Mouse (Mus musculus): ENCODE measurements around the gene Gsg1l.

The Gsg1l gene

DNA sequence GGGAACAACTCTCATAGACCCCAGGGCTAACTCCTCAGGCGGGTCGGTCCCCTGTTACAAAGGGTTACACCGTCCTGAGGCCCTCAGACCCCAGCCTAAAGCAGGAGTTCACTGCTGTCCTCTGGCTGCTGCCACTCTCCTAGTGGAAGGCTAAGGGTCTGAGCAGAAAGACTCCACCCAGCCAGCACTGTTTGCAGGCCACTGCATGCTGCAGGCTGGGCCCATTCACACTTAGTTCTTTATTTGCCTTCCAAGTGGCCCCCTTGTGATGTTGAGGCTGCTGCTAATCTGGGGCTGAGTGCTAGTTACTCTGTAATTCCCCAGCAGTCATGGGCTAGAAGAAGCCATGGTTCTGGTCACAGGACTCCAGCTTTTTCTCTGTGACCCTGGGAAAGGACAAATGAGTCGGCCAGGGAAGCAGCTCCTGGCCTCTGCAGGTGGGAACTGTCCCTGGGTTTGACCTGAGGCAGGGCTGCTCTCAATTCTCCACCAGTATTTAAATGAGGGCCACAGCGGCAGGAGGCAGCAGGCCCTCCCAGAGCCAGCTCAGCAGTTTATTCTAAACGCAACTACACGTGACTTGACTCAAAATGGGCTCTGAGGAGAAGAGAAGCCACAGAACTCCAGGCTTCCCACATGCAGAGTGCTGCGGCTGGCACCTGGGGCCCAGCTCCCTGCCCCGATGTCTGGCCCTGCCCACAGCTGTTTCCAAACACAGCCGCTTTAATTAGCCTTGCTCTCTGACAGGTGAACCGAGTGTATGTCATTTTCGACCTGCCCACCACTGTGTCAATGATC lies 210.6 kb downstream of the Gsg1l start:
- DNase-seq (ENCODE audit: low read depth, low spot score): no peak

GRCm38 (mm10) chr7:125868570-125868969 lies 213.6 kb downstream of the Gsg1l start:
- DNase-seq (ENCODE audit: low read depth, low spot score): no peak

DNA sequence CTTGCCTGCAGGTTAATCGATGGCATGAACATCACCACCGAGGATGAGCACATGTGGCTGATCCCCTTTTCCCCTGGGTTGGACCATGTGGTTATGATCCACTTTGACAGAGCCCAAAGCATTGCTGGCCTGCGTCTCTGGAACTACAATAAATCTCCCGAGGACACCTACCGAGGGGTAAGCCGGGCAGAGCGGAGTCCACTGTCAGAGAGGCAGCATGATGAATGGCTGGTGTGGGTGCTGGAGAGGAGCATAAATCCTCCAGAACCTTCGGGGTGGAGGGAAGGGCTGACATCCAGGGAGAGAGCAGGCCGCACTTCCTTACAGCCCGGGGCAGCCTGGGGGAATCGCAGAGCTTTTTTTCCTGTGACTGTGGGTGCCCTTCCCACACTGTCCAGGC lies 217.0 kb downstream of the Gsg1l start:
- no peak for DNase-seq (ENCODE audit: low read depth, low spot score)

- DNase-seq (ENCODE audit: low read depth, low spot score): no peak
These were observed 218.2 kb downstream of the Gsg1l start for GRCm38 (mm10) chr7:125864026-125864425.

DNA sequence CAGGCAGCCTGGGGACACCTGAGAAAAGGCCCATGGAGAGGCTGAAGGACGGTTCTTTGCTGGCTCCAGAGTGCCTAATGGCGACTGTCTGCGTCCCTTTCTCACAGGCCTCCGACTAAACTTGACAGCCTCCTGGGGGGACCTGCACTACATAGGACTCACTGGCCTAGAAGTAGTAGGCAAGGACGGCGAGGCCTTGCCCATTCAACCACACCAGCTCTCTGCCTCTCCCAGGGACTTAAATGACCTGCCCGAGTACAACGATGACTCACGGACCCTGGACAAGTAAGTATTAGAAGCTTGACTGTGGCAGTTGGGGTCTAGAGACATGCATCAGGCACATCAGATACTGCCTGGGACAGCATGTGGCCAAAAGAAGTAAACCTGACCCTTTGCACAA lies 221.8 kb downstream of the Gsg1l start:
- DNase-seq (ENCODE audit: low read depth, low spot score): no peak

GRCm38 (mm10) chr7:125859564-125859963 lies 222.6 kb downstream of the Gsg1l start:
- no peak for DNase-seq (ENCODE audit: low read depth, low spot score)

DNA sequence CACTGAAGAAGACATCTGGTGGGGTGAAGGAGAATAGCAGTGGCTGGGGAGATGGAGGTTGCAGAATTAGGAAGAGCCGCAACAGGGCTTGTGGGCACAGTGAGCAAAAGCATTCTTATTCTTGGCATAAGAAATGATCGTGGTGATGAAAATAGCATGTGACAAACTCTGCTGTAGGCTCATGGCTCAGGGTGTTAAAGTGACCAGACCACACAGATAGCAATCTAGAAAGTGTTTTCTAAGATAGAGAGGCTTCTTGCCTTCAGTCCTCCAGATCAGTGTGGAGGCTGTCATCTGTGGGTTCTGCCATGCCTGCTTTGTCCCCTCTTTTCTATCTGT lies 234.7 kb downstream of the Gsg1l start:
- no peak for DNase-seq (ENCODE audit: low read depth, low spot score)

DNA sequence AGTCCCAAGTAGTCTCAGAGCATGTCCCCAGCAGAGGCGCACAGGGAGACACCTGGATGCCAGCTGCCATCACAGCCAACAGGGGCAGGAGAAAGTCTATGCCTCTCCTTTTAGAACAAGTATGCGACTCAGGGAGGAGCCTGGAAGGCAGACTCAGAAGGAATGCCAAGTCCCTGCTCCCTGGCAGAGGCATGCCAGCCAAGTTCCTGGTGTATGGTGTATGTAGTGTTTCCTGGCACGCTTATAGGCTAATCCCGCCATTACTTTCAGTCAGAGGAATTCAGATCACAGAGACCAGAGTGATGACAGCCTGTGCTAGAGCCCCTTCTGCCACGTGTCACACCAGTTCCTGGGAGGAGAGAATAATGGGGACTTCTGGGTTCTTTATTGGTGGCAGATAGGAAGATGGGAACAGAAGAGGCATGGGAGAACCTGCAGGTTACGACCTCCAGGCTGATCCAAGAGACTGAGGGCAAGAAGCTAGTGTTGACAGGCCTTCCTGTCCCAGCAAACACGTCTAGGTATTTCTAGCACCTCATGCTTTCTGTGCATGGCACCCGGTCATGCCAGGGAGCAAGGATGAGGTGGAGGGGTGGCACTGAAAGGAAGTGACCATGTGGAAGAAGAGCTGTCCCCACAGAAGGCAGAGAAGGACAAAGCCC lies 235.2 kb downstream of the Gsg1l start:
- no peak for DNase-seq (ENCODE audit: low read depth, low spot score)

- DNase-seq (ENCODE audit: low read depth, low spot score): no peak
These were observed 236.6 kb downstream of the Gsg1l start for GRCm38 (mm10) chr7:125845611-125846010.

DNA sequence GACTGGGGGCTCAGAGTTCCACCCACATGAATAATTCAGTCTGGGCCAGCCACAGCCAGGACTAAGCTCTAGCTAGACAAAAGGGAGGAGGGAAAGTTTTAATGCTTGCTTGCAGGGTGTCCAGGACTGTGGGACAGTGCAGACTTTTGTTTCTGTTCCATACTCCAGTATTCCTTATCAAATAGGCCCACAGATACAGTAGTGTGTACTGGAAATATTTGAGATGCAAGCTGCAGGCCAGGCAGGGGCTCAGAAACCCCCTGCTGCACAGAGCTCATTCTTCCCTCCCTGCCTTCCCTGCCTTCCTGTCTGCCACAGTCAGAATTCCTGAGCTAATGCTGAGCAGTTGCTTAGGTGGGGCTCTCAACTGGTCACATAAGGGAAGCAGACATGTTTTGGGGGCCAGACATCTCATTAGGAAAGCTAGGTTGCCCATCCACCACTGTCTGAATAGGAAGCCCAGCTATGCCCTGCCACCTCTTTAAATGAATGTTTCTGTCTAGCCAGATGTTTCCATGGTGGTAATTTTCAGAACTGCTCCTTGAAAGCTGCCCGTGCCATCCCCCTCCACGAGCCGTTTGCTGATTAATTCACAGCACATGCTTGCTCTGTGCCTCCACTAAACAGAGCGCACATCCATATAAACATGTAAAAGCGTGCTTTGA lies 244.0 kb downstream of the Gsg1l start:
- no peak for DNase-seq (ENCODE audit: low read depth, low spot score)

GRCm38 (mm10) chr7:125833471-125833870 lies 248.7 kb downstream of the Gsg1l start:
- no peak for DNase-seq (ENCODE audit: low read depth, low spot score)

GRCm38 (mm10) chr7:125832767-125833166 lies 249.4 kb downstream of the Gsg1l start:
- no peak for DNase-seq (ENCODE audit: low read depth, low spot score)

GRCm38 (mm10) chr7:125829121-125829666 lies 253.0 kb downstream of the Gsg1l start:
- DNase-seq (ENCODE audit: low read depth, low spot score): no peak

DNA sequence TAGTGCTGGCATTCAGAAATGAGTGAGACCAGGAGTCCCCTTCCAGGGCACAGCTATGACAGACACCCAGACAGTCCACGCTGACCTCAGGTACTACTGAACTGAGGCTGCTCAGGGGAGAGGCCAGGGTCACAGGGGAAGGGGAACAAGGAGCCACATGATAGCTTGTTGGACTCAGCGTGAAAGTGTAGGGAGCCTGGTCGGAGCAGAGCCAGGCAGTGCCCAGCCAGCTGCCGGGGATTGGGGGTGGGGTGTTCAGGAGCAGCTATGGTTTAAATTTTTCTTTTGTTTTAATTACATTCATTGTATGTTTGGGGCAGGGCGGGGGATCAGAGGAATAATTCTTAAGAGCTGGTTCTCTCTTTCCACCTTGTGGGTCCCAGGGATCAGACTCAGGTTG lies 253.7 kb downstream of the Gsg1l start:
- DNase-seq (ENCODE audit: low read depth, low spot score): no peak
